Mouse (Mus musculus): ENCODE measurements around the gene Tdpoz4. TPM values are rescaled to one million over a fixed set of nuclear protein-coding genes. Genes with fewer than 3 reads are reported as not detected.
"Not testable (repeated sequence)": the region's sequence is repeated elsewhere in the genome, so short reads cannot be mapped to it uniquely, and the experiment has no call there.

Tdpoz4 gene
- polyA plus RNA-seq (2014; fragmentation: Nextera tagmentation; extraction: Ambion mirVana) = not detected in 2 replicates

GRCm38 (mm10) chr3:93796098-93796497 lies at the start of gene Tdpoz4:
Tdpoz4 (plus strand) TSS chr3:93796398.
- not testable (repeated sequence) for H3K9me3 ChIP-seq (ENCODE audit: low read depth, low read length); H3K27me3 ChIP-seq (ENCODE audit: insufficient read depth, low read length); H3K4me3 ChIP-seq (ENCODE audit: low read depth, low read length); H3K9ac ChIP-seq; H3K36me3 ChIP-seq (ENCODE audit: insufficient read depth); H3K27ac ChIP-seq (ENCODE audit: low read depth); DNase-seq; H3K4me2 ChIP-seq; H3K4me1 ChIP-seq (ENCODE audit: insufficient read depth); ATAC-seq (ENCODE audit: insufficient read depth)

GRCm38 (mm10) chr3:93754022-93754421 lies 42.2 kb upstream of the Tdpoz4 start:
- not testable (repeated sequence) for H3K27ac ChIP-seq (ENCODE audit: low read depth); H3K4me1 ChIP-seq (ENCODE audit: insufficient read depth); H3K36me3 ChIP-seq (ENCODE audit: insufficient read depth); H3K4me2 ChIP-seq; H3K9ac ChIP-seq; ATAC-seq (ENCODE audit: insufficient read depth); H3K4me3 ChIP-seq (ENCODE audit: low read depth, low read length); H3K9me3 ChIP-seq (ENCODE audit: low read depth, low read length); DNase-seq; H3K27me3 ChIP-seq (ENCODE audit: insufficient read depth, low read length)
- WGBS = 88% methylated on average over 18 of the region's 18 CpGs

- WGBS = 83% methylated on average over 1 of the region's 1 CpGs
- not testable (repeated sequence) for H3K36me3 ChIP-seq (ENCODE audit: insufficient read depth); H3K4me2 ChIP-seq; H3K27ac ChIP-seq (ENCODE audit: low read depth); H3K9me3 ChIP-seq (ENCODE audit: low read depth, low read length); H3K4me1 ChIP-seq (ENCODE audit: insufficient read depth); H3K9ac ChIP-seq; ATAC-seq (ENCODE audit: insufficient read depth); H3K27me3 ChIP-seq (ENCODE audit: insufficient read depth, low read length); H3K4me3 ChIP-seq (ENCODE audit: low read depth, low read length); DNase-seq
Observed at GRCm38 (mm10) chr3:93772700-93773099, 23.5 kb upstream of the Tdpoz4 start, which contains the start of gene Gm5773. Gm5773 (plus strand) TSS chr3:93773000.

GRCm38 (mm10) chr3:93813341-93813740 lies 17.1 kb downstream of the Tdpoz4 start:
- H3K4me1 ChIP-seq (ENCODE audit: insufficient read depth); H3K36me3 ChIP-seq (ENCODE audit: insufficient read depth); H3K9ac ChIP-seq; DNase-seq; ATAC-seq (ENCODE audit: insufficient read depth); H3K4me2 ChIP-seq; H3K4me3 ChIP-seq (ENCODE audit: low read depth, low read length); H3K27me3 ChIP-seq (ENCODE audit: insufficient read depth, low read length); H3K9me3 ChIP-seq (ENCODE audit: low read depth, low read length); H3K27ac ChIP-seq (ENCODE audit: low read depth): not testable (repeated sequence)

GRCm38 (mm10) chr3:93825720-93826119 lies 29.5 kb downstream of the Tdpoz4 start, which contains the start of gene Tdpoz3:
Tdpoz3 (plus strand) TSS chr3:93826020.
- not testable (repeated sequence) for H3K9me3 ChIP-seq (ENCODE audit: low read depth, low read length); H3K27ac ChIP-seq (ENCODE audit: low read depth); H3K4me2 ChIP-seq; H3K36me3 ChIP-seq (ENCODE audit: insufficient read depth); H3K4me1 ChIP-seq (ENCODE audit: insufficient read depth); H3K27me3 ChIP-seq (ENCODE audit: insufficient read depth, low read length); H3K9ac ChIP-seq; H3K4me3 ChIP-seq (ENCODE audit: low read depth, low read length); DNase-seq; ATAC-seq (ENCODE audit: insufficient read depth)
- 93% methylated on average over 1 of the region's 1 CpGs for WGBS

Other genes with a start within 250 kb of the Tdpoz4 start
- 196 and 220 TPM in 2 replicates for gene S100a10, start 241.3 kb upstream of the Tdpoz4 start, polyA plus RNA-seq (2014; fragmentation: Nextera tagmentation; extraction: Ambion mirVana)
- gene Tdpoz2, start 143.7 kb upstream of the Tdpoz4 start, polyA plus RNA-seq (2014; fragmentation: Nextera tagmentation; extraction: Ambion mirVana) = not detected in 2 replicates
- not detected in 2 replicates for gene Tdpoz1, start 120.1 kb upstream of the Tdpoz4 start, polyA plus RNA-seq (2014; fragmentation: Nextera tagmentation; extraction: Ambion mirVana)
- not detected in 2 replicates for gene Gm37596, start 103.3 kb upstream of the Tdpoz4 start, polyA plus RNA-seq (2014; fragmentation: Nextera tagmentation; extraction: Ambion mirVana)
- not detected in 2 replicates for gene Gm5773, start 23.4 kb upstream of the Tdpoz4 start, polyA plus RNA-seq (2014; fragmentation: Nextera tagmentation; extraction: Ambion mirVana)
- not detected in 2 replicates for gene Tdpoz3, start 29.6 kb downstream of the Tdpoz4 start, polyA plus RNA-seq (2014; fragmentation: Nextera tagmentation; extraction: Ambion mirVana)
- not detected in 2 replicates for gene Gm9117, start 147.1 kb downstream of the Tdpoz4 start, polyA plus RNA-seq (2014; fragmentation: Nextera tagmentation; extraction: Ambion mirVana)
- gene Tdpoz5, start 164.9 kb downstream of the Tdpoz4 start, polyA plus RNA-seq (2014; fragmentation: Nextera tagmentation; extraction: Ambion mirVana) = not detected in 2 replicates

All from lung, embryonic 14.5 days (tissue).